Mouse (Mus musculus) adrenal gland, postnatal 4 days (tissue): ENCODE data around the gene Hoxd9. TPM values are rescaled to one million over a fixed set of nuclear protein-coding genes. Genes with fewer than 3 reads are reported as not detected.

Experiments used
- DNase-seq, 2 experiments: peaks; one replicate each; pipeline ENCODE4 v3.0.0; 2021 to 2022; ENCODE audit warnings: low spot score in 2 of 2, mixed read lengths in 2 of 2
- microRNA-seq: library from miRNA; unstranded; fragments of <30 nt; microRNA quantifications from one replicate; pipeline ENCODE4 v1.2.0, GENCODE M21; 2021
- total RNA-seq, 2 experiments: library from RNA; stranded (reverse); gene quantifications; 2 replicates each; pipeline ENCODE4 v1.2.3; 2021

The Hoxd9 gene
- total RNA-seq, 2 experiments from 2014 or later, result 7.1 to 17.8 TPM

DNA sequence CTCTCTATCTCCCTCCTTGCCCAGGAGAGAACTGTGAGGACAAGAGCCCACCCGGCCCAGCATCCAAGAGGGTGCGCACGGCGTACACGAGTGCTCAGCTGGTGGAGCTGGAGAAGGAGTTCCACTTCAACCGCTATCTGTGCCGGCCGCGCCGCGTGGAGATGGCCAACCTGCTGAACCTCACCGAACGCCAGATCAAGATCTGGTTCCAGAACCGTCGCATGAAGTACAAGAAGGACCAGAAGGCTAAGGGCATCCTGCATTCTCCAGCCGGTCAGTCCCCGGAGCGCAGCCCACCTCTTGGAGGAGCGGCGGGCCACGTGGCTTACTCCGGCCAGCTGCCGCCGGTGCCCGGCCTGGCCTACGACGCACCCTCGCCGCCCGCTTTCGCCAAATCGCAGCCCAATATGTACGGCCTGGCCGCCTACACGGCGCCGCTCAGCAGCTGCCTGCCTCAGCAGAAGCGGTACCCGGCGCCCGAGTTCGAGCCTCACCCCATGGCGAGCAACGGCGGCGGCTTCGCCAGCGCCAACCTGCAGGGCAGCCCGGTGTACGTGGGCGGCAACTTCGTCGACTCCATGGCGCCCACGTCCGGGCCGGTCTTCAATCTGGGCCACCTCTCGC lies 48.9 kb downstream of the Hoxd9 start:
- DNase-seq, result no peak

DNA sequence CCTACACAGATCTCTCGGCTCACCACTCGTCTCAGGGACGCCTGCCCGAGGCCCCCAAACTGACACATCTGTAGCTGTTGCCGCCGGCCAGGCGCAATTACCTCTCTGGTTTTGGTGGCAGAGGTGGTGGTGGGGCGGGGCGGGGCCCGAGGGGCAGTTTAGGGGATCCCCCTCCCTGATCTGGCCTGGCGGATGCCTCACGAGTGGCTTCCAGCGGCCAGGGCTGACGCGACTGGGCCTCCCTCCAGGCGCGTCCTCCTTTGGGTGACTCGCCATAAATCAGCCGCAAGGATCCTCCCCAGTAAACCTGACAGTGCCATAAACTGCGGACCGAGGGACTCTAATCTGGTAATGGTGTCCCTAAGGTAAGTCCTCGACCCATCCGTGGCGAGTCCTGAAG lies 49.5 kb downstream of the Hoxd9 start:
- no peak for DNase-seq

DNA sequence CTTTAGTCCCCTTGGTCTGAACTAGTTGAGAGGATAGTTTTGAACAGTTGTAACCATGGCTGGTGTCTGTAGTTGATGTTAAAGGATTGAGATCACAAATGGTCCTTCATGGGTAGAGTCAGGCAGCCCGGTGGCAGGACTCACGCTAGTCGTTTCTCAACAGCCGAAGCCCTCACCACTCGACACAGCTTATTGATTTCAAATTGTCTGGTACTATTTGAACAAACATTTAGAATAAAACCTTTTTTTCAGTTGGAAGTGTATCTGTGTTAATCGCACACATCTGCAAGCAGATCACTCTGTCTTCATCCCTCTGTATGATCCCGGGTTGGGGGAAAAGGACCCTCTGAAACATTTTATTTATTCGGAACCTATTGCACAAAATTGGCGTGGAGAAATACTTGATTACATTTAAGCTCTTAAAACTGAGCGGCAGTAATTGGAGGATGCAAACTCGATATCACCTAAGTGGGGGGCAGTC lies 50.2 kb downstream of the Hoxd9 start:
- DNase-seq, result no peak

DNA sequence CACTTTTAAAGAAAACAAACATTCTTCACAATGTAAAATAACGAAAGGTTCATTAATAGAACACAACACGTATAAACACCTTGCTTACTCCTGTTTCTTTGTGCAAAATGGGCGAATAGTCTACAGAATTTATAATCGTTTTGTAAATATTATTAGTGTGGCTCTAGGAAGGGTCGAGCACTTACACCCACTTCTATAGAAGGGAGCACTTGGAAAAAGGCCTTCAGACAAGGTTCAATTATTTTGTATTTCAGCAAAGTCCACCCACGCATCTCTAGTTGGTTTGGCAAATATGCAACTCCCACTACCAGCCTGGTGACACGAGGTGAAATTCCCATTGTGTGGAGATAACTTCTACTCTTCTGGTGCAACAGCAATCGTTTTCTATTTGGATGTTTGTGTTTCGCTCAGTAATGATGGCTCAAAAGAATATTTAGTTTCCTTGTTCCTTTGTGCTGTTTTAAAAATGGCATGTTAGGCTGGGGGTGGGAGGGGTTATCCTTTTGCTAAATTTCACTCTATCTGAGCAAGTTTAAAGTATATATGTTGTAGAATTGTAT lies 51.0 kb downstream of the Hoxd9 start:
- no peak for DNase-seq

- DNase-seq, result no peak
These were observed 52.0 kb downstream of the Hoxd9 start for GRCm38 (mm10) chr2:74749337-74750121.

Small RNA genes lying within 50 kb of the gene (microRNA-seq; reads per million reads assigned to microRNA genes)
- gene Gm44463 (not detected), gene Mir10b (27,932 reads per million, percentile 97 among the genes with 10 or more reads in this experiment)

Other genes starting within 250 kb of the Hoxd9 start
- gene Lnpk, start 118.3 kb upstream of the Hoxd9 start, total RNA-seq, result 10 to 100 TPM; 17.4 to 19.2 TPM
- not detected for gene Evx2, start 38.2 kb upstream of the Hoxd9 start, total RNA-seq
- gene Hoxd13, start 29.4 kb upstream of the Hoxd9 start, total RNA-seq, result not detected
- gene Hoxd12, start 22.7 kb upstream of the Hoxd9 start, total RNA-seq, result not detected
- gene Hoxd11, start 18.2 kb upstream of the Hoxd9 start, total RNA-seq, result 1 to 10 TPM in 1 of 2 experiments, not detected in 1; 5.1 TPM
- gene Hoxd10, start 5.8 kb upstream of the Hoxd9 start, total RNA-seq, result 1 to 10 TPM in 1 of 2 experiments, under 1 TPM in 1; 0.71 to 5.2 TPM
- 10 to 100 TPM; 43.9 to 55.4 TPM for gene Hoxd8, start 6.9 kb downstream of the Hoxd9 start, total RNA-seq
- 1 to 10 TPM in 1 of 2 experiments, under 1 TPM in 1; 0.82 to 2.5 TPM for gene Hoxd3, start 14.2 kb downstream of the Hoxd9 start, total RNA-seq
- 10 to 100 TPM; 21.5 to 29.5 TPM for gene Hoxd4, start 14.2 kb downstream of the Hoxd9 start, total RNA-seq
- 1 to 10 TPM; 1.4 to 3.7 TPM for gene Gm28230, start 29.0 kb downstream of the Hoxd9 start, total RNA-seq
- under 1 TPM in 1 of 2 experiments, not detected in 1; 0.50 TPM for gene Hoxd1, start 65.3 kb downstream of the Hoxd9 start, total RNA-seq
- 10 to 100 TPM; 90.8 to 93.6 TPM for gene Mtx2, start 128.1 kb downstream of the Hoxd9 start, total RNA-seq